Mouse (Mus musculus): ENCODE results near the gene Col4a1.

Gene Col4a1

GRCm38 (mm10) chr8:11173284-11174191 lies 139.1 kb downstream of the Col4a1 start:
- DNase-seq (ENCODE audit: low read depth): no peak

DNA sequence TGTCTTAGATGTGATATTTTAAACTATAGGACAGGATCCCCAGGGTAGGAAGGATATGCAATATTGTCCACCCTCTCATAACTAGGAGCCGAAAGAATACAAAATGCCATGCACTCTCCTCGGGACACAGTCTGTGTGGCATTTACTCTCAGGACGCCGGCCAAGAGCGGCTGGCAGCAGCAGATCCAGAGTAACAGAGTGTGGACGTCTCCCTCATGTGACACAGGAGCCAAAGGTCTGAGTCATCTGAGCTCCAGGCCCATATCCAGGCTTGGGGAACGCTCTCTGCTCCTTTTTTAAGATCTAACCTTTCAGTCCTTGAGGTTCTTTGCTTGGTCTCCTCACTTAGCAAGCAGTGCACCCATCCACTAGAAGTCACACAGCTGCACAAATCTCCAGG lies 141.1 kb downstream of the Col4a1 start:
- DNase-seq (ENCODE audit: low read depth): no peak

DNA sequence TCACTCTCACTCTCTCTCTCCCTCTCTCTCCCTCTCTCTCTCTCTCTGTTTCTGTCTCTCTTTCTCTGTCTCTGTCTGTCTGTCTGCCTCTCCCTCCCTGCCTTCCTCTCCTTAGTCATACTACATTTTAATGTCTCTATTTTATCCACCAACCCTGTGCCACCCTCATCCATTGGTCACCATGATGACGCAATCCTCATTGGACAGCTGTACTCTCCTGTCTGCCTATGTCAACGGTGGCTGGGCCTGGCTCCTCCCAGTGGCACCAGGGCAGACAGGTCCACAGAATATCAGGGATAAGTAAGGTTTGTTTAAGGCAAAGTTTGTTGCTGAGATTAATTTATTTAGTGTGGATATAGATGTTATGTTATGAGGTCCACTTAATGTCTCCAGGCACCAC lies 143.2 kb downstream of the Col4a1 start:
- DNase-seq (ENCODE audit: low read depth): no peak

DNA sequence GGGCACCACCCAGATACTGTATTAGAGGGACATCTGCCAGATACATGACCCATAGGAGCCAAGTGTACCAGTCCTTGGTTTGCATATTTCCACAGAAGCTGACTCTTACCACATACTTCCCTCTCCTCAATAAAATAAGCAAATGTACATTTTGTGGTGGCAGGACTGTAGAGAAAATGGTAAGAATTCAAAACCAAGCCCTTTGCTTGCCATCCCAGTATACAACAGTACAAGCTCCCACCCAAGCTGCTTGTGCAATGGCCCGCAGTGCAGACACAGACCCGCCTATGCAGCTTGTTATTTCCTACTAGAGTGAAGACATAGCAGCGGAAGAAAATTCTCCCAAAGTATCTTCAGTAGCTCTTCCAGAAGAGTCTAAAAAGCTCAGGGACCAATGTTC lies 143.8 kb downstream of the Col4a1 start:
- DNase-seq (ENCODE audit: low read depth): no peak

GRCm38 (mm10) chr8:11167955-11168354 lies 144.7 kb downstream of the Col4a1 start:
- no peak for DNase-seq (ENCODE audit: low read depth)

GRCm38 (mm10) chr8:11165592-11165991 lies 147.0 kb downstream of the Col4a1 start:
- no peak for DNase-seq (ENCODE audit: low read depth)

- no peak for DNase-seq (ENCODE audit: low read depth)
Measured at GRCm38 (mm10) chr8:11156319-11156692, 156.3 kb downstream of the Col4a1 start.

DNA sequence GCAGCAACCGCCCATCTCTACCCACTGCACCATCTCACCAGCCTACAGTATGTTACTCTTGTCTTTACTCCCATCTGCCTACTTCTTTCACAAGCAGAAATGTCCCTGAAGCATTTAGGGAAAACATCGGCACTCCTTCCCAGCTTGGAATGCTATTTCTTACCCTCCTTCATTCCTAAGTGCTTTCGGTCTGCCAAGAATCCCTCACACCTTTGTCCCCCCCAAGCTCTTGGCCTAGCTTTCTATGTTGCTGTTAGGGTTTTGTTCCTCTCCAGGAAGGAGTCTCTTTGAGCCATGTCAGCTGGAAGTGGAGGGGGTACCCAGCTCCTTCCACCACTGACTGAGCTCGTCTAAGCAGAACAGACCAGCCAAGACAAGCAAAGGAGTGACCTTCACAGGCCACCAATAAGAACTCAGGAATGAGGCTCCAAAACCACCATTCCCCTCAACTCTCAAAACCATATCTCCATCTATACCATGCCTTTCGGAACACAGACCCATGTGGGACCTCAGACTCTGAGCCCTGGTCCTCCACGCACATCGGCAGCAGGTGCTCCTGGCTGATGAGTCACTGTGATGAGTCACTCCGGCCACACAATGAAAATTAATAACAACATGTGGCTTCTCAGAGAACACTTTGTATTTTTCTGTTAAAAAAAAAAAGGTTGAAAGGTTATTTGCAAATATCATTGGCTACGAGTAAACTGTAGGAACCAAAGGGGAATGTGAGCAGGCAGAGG lies 156.9 kb downstream of the Col4a1 start:
- no peak for DNase-seq (ENCODE audit: low read depth)

DNA sequence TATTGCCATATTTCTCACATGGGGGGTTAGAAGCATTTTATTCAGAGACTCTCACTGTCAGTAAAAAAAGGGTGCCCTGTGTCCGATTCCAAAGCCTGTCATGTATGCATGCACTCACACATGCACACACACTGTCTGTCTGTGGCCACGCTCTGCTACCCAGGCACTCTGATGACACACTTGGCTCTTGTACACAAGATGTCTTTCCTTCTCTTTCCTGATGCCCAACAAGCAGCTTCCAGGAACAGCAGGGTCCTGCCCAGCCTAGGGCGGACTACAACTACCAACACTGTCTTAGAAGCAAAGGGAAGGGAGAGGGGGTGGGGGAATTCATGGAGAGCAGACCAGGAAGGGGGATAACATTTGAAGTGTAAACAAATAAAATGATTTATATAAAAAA lies 162.4 kb downstream of the Col4a1 start:
- no peak for DNase-seq (ENCODE audit: low read depth)

- DNase-seq (ENCODE audit: low read depth): no peak
Measured at GRCm38 (mm10) chr8:11149201-11149810, 163.3 kb downstream of the Col4a1 start.

DNA sequence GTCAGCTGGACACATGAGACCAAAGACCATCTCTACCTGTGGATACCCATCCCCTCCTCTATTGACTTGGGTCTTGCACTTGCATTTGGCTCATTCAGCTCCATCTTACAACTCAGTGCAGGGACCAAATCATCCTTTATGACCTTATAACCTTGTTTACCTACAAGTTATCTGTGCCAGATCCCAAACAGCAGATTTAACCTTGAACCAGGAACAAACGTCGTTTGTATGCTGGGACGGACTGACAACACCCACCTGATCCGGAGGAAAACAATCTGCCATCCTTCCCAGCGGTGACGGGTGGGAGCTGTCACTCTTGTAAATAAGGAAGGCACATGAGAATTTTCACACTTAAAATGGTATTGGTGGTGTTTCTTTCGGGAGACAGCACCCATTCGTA lies 163.8 kb downstream of the Col4a1 start:
- no peak for DNase-seq (ENCODE audit: low read depth)
